Mouse (Mus musculus) ES-E14 (cell line): ENCODE results near the gene B130006D01Rik.

Source experiments
- HCFC1 ChIP-seq: IDR thresholded peaks from 2 replicates; pipeline ENCODE4 v1.6.1; 2012; ENCODE audit warnings: low read length, inconsistent platforms, borderline replicate concordance; ENCODE audit not compliant: insufficient read depth
- MAFK ChIP-seq: IDR thresholded peaks from 2 replicates; pipeline ENCODE4 v1.6.1; 2014; ENCODE audit warnings: mild to moderate bottlenecking, low read depth, low read length, inconsistent platforms; ENCODE audit not compliant: insufficient read depth

GRCm38 (mm10) chr11:95686031-95686430 is 37.4 kb upstream of the B130006D01Rik start:
- TF ChIP-seq HCFC1 (no peak), MAFK (no peak)
